Mouse (Mus musculus): ENCODE measurements around the gene Cenpp. TPM values are rescaled to one million over a fixed set of nuclear protein-coding genes. Genes with fewer than 3 reads are reported as not detected.
A peak's percentile ranks its signal among the peaks of the same experiment; 100 is the strongest.

Gene Cenpp
- 34.1 and 45.5 TPM in 2 replicates for polyA plus RNA-seq (2014; fragmentation: Nextera tagmentation; extraction: Ambion mirVana)

GRCm38 (mm10) chr13:49652481-49653179 is at the start of gene Cenpp, which contains the start of gene Nol8:
Cenpp (minus strand) TSS chr13:49652785.
Nol8 (plus strand) TSS chr13:49653078.
- Histone ChIP-seq H3K9me3 (ENCODE audit: control insufficient read depth, low read length) (no peaks in the 10 kb centered on the region), H3K27ac (ENCODE audit: low read depth, low read length) (0 out of 2 replicates have a peak within 1 kb of the TSS, but pooled peaks have one; percentile 47), H3K4me2 (replicated peaks; ENCODE audit: low read depth, low read length) (peak within 1 kb of the TSS; percentile 77), H3K4me1 (ENCODE audit: control insufficient read depth, insufficient read depth, low read length) (0 out of 2 replicates have a peak, but pooled peaks cover 6% of the 10 kb centered on the region), H3K27me3 (ENCODE audit: control insufficient read depth, insufficient read depth, low read length) (no peaks in the 10 kb centered on the region), H3K4me3 (ENCODE audit: low read length) (peak within 1 kb of the TSS; percentile 85), H3K9ac (ENCODE audit: low read depth, low read length) (peak within 1 kb of the TSS; percentile 70), H3K36me3 (ENCODE audit: control insufficient read depth, insufficient read depth, low read length) (peaks cover 10% of the 10 kb centered on the region; the same call in 1 of the 2 replicates)
- WGBS = 0% methylated on average over 68 of the region's 68 CpGs
- ATAC-seq (ENCODE audit: low FRiP score, low TSS enrichment) = peak; percentile 99

GRCm38 (mm10) chr13:49691056-49691455 is 38.5 kb upstream of the Cenpp start:
- 97% methylated on average over 5 of the region's 5 CpGs for WGBS
- Histone ChIP-seq H3K4me1 (ENCODE audit: control insufficient read depth, insufficient read depth, low read length) (no peaks in the 10 kb centered on the region), H3K27me3 (ENCODE audit: control insufficient read depth, insufficient read depth, low read length) (no peaks in the 10 kb centered on the region), H3K9ac (ENCODE audit: low read depth, low read length) (no peak overlapping the region), H3K9me3 (ENCODE audit: control insufficient read depth, low read length) (no peaks in the 10 kb centered on the region), H3K36me3 (ENCODE audit: control insufficient read depth, insufficient read depth, low read length) (peaks cover 60% of the 10 kb centered on the region), H3K4me2 (replicated peaks; ENCODE audit: low read depth, low read length) (no peak overlapping the region), H3K27ac (ENCODE audit: low read depth, low read length) (no peak overlapping the region), H3K4me3 (ENCODE audit: low read length) (no peak overlapping the region)
- no peak for ATAC-seq (ENCODE audit: low FRiP score, low TSS enrichment)

GRCm38 (mm10) chr13:49684266-49684665 is 31.7 kb upstream of the Cenpp start:
- no peak for ATAC-seq (ENCODE audit: low FRiP score, low TSS enrichment)
- Histone ChIP-seq H3K4me2 (replicated peaks; ENCODE audit: low read depth, low read length) (no peak overlapping the region), H3K9me3 (ENCODE audit: control insufficient read depth, low read length) (no peaks in the 10 kb centered on the region), H3K36me3 (ENCODE audit: control insufficient read depth, insufficient read depth, low read length) (peaks cover 17% of the 10 kb centered on the region), H3K4me3 (ENCODE audit: low read length) (no peak overlapping the region), H3K27me3 (ENCODE audit: control insufficient read depth, insufficient read depth, low read length) (no peaks in the 10 kb centered on the region), H3K4me1 (ENCODE audit: control insufficient read depth, insufficient read depth, low read length) (peaks cover 8% of the 10 kb centered on the region; the same call in 1 of the 2 replicates), H3K9ac (ENCODE audit: low read depth, low read length) (no peak overlapping the region), H3K27ac (ENCODE audit: low read depth, low read length) (no peak overlapping the region)
- WGBS = 85% methylated on average over 4 of the region's 4 CpGs

GRCm38 (mm10) chr13:49682233-49682846 is 29.8 kb upstream of the Cenpp start:
- 1% methylated on average over 20 of the region's 20 CpGs for WGBS
- ATAC-seq (ENCODE audit: low FRiP score, low TSS enrichment) = no peak

GRCm38 (mm10) chr13:49681351-49682232 is 29.0 kb upstream of the Cenpp start, which contains the start of gene Iars:
Iars (plus strand) TSS chr13:49682100.
- WGBS = 6% methylated on average over 26 of the region's 26 CpGs
- H3K27ac ChIP-seq (ENCODE audit: low read depth, low read length) = peak within 1 kb of the TSS; percentile 45; the same call in 1 of the 2 replicates
- ATAC-seq (ENCODE audit: low FRiP score, low TSS enrichment) = peak; percentile 100

More at GRCm38 (mm10) chr13:49682233-49682846, 29.8 kb upstream of the Cenpp start:
- peak overlapping the region; percentile 73 for H3K9ac ChIP-seq (ENCODE audit: low read depth, low read length)
- no peaks in the 10 kb centered on the region for H3K9me3 ChIP-seq (ENCODE audit: control insufficient read depth, low read length)
- H3K4me3 ChIP-seq (ENCODE audit: low read length) = peak overlapping the region; percentile 77
- H3K4me2 ChIP-seq (replicated peaks; ENCODE audit: low read depth, low read length) = peak overlapping the region; percentile 64
- H3K36me3 ChIP-seq (ENCODE audit: control insufficient read depth, insufficient read depth, low read length) = peaks cover 10% of the 10 kb centered on the region; the same call in 1 of the 2 replicates
- peaks cover 8% of the 10 kb centered on the region; the same call in 1 of the 2 replicates for H3K4me1 ChIP-seq (ENCODE audit: control insufficient read depth, insufficient read depth, low read length)
- peak overlapping the region; percentile 45; the same call in 1 of the 2 replicates for H3K27ac ChIP-seq (ENCODE audit: low read depth, low read length)
- no peaks in the 10 kb centered on the region for H3K27me3 ChIP-seq (ENCODE audit: control insufficient read depth, insufficient read depth, low read length)

GRCm38 (mm10) chr13:49677793-49678192 is 25.2 kb upstream of the Cenpp start:
- 93% methylated on average over 2 of the region's 2 CpGs for WGBS
- Histone ChIP-seq H3K9ac (ENCODE audit: low read depth, low read length) (no peak overlapping the region), H3K36me3 (ENCODE audit: control insufficient read depth, insufficient read depth, low read length) (peaks cover 26% of the 10 kb centered on the region), H3K4me1 (ENCODE audit: control insufficient read depth, insufficient read depth, low read length) (peaks cover under 1% of the 10 kb centered on the region; the same call in 1 of the 2 replicates), H3K27me3 (ENCODE audit: control insufficient read depth, insufficient read depth, low read length) (no peaks in the 10 kb centered on the region), H3K4me3 (ENCODE audit: low read length) (no peak overlapping the region), H3K27ac (ENCODE audit: low read depth, low read length) (no peak overlapping the region), H3K9me3 (ENCODE audit: control insufficient read depth, low read length) (no peaks in the 10 kb centered on the region), H3K4me2 (replicated peaks; ENCODE audit: low read depth, low read length) (no peak overlapping the region)
- ATAC-seq (ENCODE audit: low FRiP score, low TSS enrichment) = no peak

More at GRCm38 (mm10) chr13:49681351-49682232, 29.0 kb upstream of the Cenpp start, which contains the start of gene Iars:
- Histone ChIP-seq H3K4me3 (ENCODE audit: low read length) (peak within 1 kb of the TSS; percentile 77), H3K27me3 (ENCODE audit: control insufficient read depth, insufficient read depth, low read length) (no peaks in the 10 kb centered on the region), H3K36me3 (ENCODE audit: control insufficient read depth, insufficient read depth, low read length) (peaks cover 16% of the 10 kb centered on the region; the same call in 1 of the 2 replicates), H3K4me2 (replicated peaks; ENCODE audit: low read depth, low read length) (peak within 1 kb of the TSS; percentile 64), H3K9ac (ENCODE audit: low read depth, low read length) (peak within 1 kb of the TSS; percentile 73), H3K4me1 (ENCODE audit: control insufficient read depth, insufficient read depth, low read length) (peaks cover 8% of the 10 kb centered on the region; the same call in 1 of the 2 replicates), H3K9me3 (ENCODE audit: control insufficient read depth, low read length) (no peaks in the 10 kb centered on the region)

GRCm38 (mm10) chr13:49653180-49653541 is 576 bp upstream of the Cenpp start:
- under 1% methylated on average over 16 of the region's 16 CpGs for WGBS

GRCm38 (mm10) chr13:49651781-49652351 is 719 bp downstream of the Cenpp start:
- ATAC-seq (ENCODE audit: low FRiP score, low TSS enrichment) = no peak
- Histone ChIP-seq H3K36me3 (ENCODE audit: control insufficient read depth, insufficient read depth, low read length) (peaks cover 5% of the 10 kb centered on the region; the same call in 1 of the 2 replicates), H3K27ac (ENCODE audit: low read depth, low read length) (no peak overlapping the region), H3K4me1 (ENCODE audit: control insufficient read depth, insufficient read depth, low read length) (0 out of 2 replicates have a peak, but pooled peaks cover 6% of the 10 kb centered on the region), H3K4me2 (replicated peaks; ENCODE audit: low read depth, low read length) (peak overlapping the region; percentile 72), H3K4me3 (ENCODE audit: low read length) (peak overlapping the region; percentile 85), H3K27me3 (ENCODE audit: control insufficient read depth, insufficient read depth, low read length) (no peaks in the 10 kb centered on the region), H3K9me3 (ENCODE audit: control insufficient read depth, low read length) (no peaks in the 10 kb centered on the region), H3K9ac (ENCODE audit: low read depth, low read length) (peak overlapping the region; percentile 70)
- 3% methylated on average over 4 of the region's 4 CpGs for WGBS

More at GRCm38 (mm10) chr13:49653180-49653541, 576 bp upstream of the Cenpp start:
- Histone ChIP-seq H3K4me3 (ENCODE audit: low read length) (peak overlapping the region; percentile 85), H3K9me3 (ENCODE audit: control insufficient read depth, low read length) (no peaks in the 10 kb centered on the region), H3K27me3 (ENCODE audit: control insufficient read depth, insufficient read depth, low read length) (no peaks in the 10 kb centered on the region), H3K27ac (ENCODE audit: low read depth, low read length) (0 out of 2 replicates have a peak overlapping the region, but pooled peaks have one; percentile 47), H3K4me2 (replicated peaks; ENCODE audit: low read depth, low read length) (peak overlapping the region; percentile 77), H3K9ac (ENCODE audit: low read depth, low read length) (peak overlapping the region; percentile 67), H3K4me1 (ENCODE audit: control insufficient read depth, insufficient read depth, low read length) (0 out of 2 replicates have a peak, but pooled peaks cover 6% of the 10 kb centered on the region), H3K36me3 (ENCODE audit: control insufficient read depth, insufficient read depth, low read length) (peaks cover 12% of the 10 kb centered on the region; the same call in 1 of the 2 replicates)
- ATAC-seq (ENCODE audit: low FRiP score, low TSS enrichment) = peak; percentile 77

Measured in kidney, embryonic 14.5 days (tissue).